Mouse (Mus musculus): ENCODE results near the gene Ddx3x. TPM values are rescaled to one million over a fixed set of nuclear protein-coding genes. Genes with fewer than 3 reads are reported as not detected.
"Not testable (repeated sequence)": the region's sequence is repeated elsewhere in the genome, so short reads cannot be mapped to it uniquely, and the experiment has no call there.

The Ddx3x gene
- total RNA-seq (2021) = 100 to 1,000 TPM; 267 to 278 TPM
- long read RNA-seq, experiment 1, full-length matches to known transcripts = 12 of 52 reads
- long read RNA-seq, experiment 1, partial matches to known transcripts = 39 of 52 reads
- long read RNA-seq, experiment 1, other reads (novel, unspliced or antisense) = 1 of 52 reads
- long read RNA-seq, experiment 2, full-length matches to known transcripts = 7 of 23 reads
- long read RNA-seq, experiment 2, partial matches to known transcripts = 15 of 23 reads
- long read RNA-seq, experiment 2, other reads (novel, unspliced or antisense) = 1 of 23 reads

- peak; percentile 91 for DNase-seq
Measured at GRCm38 (mm10) chrX:13280409-13281328, at the start of gene Ddx3x. Gene Ddx3x, plus strand, starts transcription at chrX:13280970.

GRCm38 (mm10) chrX:13231243-13231642 lies 49.5 kb upstream of the Ddx3x start:
- DNase-seq = no peak

GRCm38 (mm10) chrX:13232834-13233233 lies 47.9 kb upstream of the Ddx3x start:
- not testable (repeated sequence) for DNase-seq

GRCm38 (mm10) chrX:13233631-13234030 lies 47.1 kb upstream of the Ddx3x start:
- no peak for DNase-seq

- DNase-seq = no peak
Measured at GRCm38 (mm10) chrX:13234709-13235108, 46.1 kb upstream of the Ddx3x start.

GRCm38 (mm10) chrX:13236100-13236568 lies 44.6 kb upstream of the Ddx3x start:
- no peak for DNase-seq

- no peak for DNase-seq
Measured at GRCm38 (mm10) chrX:13239455-13239854, 41.3 kb upstream of the Ddx3x start.

- DNase-seq = no peak
Measured at GRCm38 (mm10) chrX:13240646-13241425, 39.9 kb upstream of the Ddx3x start.

- peak; percentile 23 for DNase-seq
Measured at GRCm38 (mm10) chrX:13241426-13242319, 39.1 kb upstream of the Ddx3x start.

GRCm38 (mm10) chrX:13242320-13243096 lies 38.3 kb upstream of the Ddx3x start:
- peak; percentile 85 for DNase-seq

GRCm38 (mm10) chrX:13243133-13244123 lies 37.3 kb upstream of the Ddx3x start:
- peak; percentile 30 for DNase-seq

- DNase-seq = no peak
Measured at GRCm38 (mm10) chrX:13244588-13244987, 36.2 kb upstream of the Ddx3x start.

GRCm38 (mm10) chrX:13245027-13245426 lies 35.7 kb upstream of the Ddx3x start:
- peak; percentile 14 for DNase-seq

- no peak for DNase-seq
Measured at GRCm38 (mm10) chrX:13251683-13252082, 29.1 kb upstream of the Ddx3x start.

GRCm38 (mm10) chrX:13254273-13254672 lies 26.5 kb upstream of the Ddx3x start:
- no peak for DNase-seq

- DNase-seq = no peak
Measured at GRCm38 (mm10) chrX:13263356-13263755, 17.4 kb upstream of the Ddx3x start.

GRCm38 (mm10) chrX:13275519-13276137 lies 5.1 kb upstream of the Ddx3x start:
- DNase-seq = no peak

GRCm38 (mm10) chrX:13278996-13279395 lies 1.8 kb upstream of the Ddx3x start:
- no peak for DNase-seq

GRCm38 (mm10) chrX:13280037-13280408 lies 747 bp upstream of the Ddx3x start:
- DNase-seq = peak; percentile 67

Data from adrenal gland, postnatal 10 days (tissue).